Mouse (Mus musculus) left cerebral cortex, postnatal 14 days (tissue): ENCODE measurements around the gene Ankrd49. TPM values are rescaled to one million over a fixed set of nuclear protein-coding genes. Genes with fewer than 3 reads are reported as not detected.

ENCODE experiments used
- DNase-seq, 2 experiments: peaks; one replicate each; pipeline ENCODE4 v3.0.0; 2021 to 2022; ENCODE audit warnings: low spot score in 2 of 2, mixed read lengths in 1 of 2
- intact Hi-C: fragments of 180-260 bp; cut with DNase I; formaldehyde crosslinking; loops from one replicate; pipeline ENCODE4 v1.15.1; 2025
- long read RNA-seq, 2 experiments: library from polyadenylated mRNA; stranded (forward); transcript quantifications; one replicate each; pipeline ENCODE4 v2.0.0; 2021
- total RNA-seq, 2 experiments: library from RNA; stranded (reverse); gene quantifications; 2 replicates each; pipeline ENCODE4 v1.2.3; 2021

Gene Ankrd49
- total RNA-seq, result 10 to 100 TPM; 15.6 to 17.8 TPM
- long read RNA-seq, experiment 1, transcript Ankrd49-206 (3 exons, 2,679 nt), result major isoform, 10 of 15 reads
- long read RNA-seq, experiment 1, partial matches to known transcripts, result 0 of 15 reads
- long read RNA-seq, experiment 1, other reads (novel, unspliced or antisense), result 1 of 15 reads
- long read RNA-seq, experiment 2, partial matches to known transcripts, result 0 of 6 reads
- long read RNA-seq, experiment 2, other reads (novel, unspliced or antisense), result 1 of 6 reads

DNA sequence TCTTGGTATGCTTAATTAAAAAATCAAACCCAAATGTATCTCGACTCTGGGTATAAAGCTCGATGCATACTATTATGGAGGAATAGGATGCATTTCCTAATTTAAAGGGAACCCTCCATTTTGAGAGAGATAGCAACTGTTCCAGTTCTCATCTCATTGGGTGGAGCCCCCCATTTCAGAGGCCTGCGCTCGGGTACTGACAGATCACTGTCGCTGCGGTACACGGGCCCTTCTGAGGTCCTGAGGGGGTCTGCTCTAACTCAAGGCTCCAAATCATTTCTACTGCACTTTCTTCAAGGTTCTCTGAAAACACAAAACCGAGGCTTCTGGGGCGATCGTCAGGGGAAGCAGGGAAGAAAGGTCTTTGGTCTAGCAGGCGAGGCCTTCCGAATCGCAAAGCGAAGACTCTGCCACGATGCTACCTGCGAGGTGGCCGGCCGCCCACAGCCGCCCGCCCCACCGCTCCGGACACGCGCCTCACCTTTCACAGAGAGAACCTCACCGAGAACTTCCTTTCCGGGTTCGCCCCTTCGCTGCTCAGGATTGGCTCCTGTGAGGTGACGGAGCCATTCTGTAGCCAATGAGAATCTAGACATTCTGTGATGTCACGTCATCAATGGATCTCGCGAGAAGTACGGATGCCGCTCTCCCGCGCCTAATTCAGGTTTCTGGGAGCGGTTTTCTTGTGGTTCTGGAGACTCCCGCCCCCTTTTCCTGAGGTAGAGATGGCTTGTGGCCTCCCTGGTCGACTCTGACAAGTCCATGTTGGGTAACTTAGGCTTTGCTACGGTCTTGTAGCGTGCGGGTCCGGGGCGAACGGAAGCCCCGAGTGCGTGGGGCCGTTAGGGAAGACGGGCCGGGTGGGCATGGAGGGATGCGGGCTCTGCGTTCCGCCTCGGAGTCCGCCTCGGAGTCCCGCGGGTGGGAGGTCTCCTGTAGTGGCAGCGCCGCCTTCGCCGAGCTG lies at the start of gene Ankrd49, which contains the start of gene Mre11a:
Gene Ankrd49, minus strand, starts transcription at position 818 of the 964 bp plus-strand sequence.
Gene Mre11a, plus strand, starts transcription at position 616 of the 964 bp plus-strand sequence.
- intact Hi-C loops, result no loop called here

DNA sequence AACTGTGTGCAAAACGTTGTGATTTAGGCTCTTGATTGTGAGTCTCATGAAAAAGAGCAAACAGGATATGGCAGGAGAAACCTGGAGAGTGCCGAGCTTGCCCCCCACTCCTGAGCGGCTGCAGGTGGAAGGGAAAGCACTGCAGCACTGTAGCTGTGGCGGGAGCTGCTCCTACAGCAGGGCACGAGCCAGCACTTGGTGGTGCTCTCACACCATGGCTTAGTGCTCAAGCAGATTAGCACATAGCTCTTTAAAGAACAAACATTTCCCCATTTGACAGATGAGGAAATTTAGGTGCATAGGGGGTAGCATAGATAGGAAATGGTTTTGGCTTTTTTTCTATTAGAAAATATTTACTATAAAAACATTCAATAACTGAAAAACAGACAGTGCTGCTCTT lies 47.4 kb upstream of the Ankrd49 start:
- intact Hi-C loops, result no loop called here

More for the DNA sequence above, at the start of gene Ankrd49, which contains the start of gene Mre11a:
- peak; percentile 92 to 96 for DNase-seq

DNA sequence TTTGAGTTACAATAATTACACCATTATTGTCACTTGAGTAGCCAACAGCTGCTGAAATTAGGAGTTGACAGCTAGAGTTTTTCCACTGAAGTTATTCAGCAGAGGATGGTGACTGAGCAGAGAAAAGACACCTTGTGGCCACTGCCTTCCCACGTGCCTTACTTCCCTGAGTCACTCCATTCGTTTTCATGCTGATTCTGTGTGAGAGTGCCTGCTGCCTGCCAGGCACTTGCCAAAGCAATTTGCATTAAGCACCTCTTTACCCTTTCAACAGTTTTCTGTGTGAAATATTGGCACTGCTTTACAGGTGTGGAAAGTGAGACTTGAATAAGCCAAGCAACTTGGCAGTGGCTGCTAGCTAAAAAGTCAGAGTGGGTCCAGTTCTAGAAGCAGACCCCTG lies 43.2 kb upstream of the Ankrd49 start:
- no peak for DNase-seq
- intact Hi-C loops, result no loop called here

More for the DNA sequence above, 47.4 kb upstream of the Ankrd49 start:
- no peak for DNase-seq

DNA sequence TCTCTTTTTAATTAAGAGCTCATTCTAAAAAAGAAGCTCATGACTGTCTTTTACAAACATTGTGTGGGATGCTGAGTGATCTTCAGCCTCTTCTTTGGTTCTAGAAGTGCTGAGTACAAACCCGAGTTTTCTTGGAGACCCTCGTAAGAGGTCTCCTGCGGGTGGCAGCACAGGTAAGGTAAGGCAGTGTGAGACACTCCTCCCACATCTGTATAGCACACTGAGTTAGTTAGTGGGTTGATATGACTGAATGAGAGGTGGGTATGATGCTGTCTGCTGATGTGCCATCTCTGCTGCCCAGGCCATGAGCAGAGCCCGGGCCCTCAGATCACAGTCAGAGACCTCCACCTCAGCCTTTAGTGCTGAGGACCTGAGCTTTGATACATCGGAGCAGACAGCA lies 40.2 kb upstream of the Ankrd49 start:
- intact Hi-C loops, result no loop called here
- no peak for DNase-seq

DNA sequence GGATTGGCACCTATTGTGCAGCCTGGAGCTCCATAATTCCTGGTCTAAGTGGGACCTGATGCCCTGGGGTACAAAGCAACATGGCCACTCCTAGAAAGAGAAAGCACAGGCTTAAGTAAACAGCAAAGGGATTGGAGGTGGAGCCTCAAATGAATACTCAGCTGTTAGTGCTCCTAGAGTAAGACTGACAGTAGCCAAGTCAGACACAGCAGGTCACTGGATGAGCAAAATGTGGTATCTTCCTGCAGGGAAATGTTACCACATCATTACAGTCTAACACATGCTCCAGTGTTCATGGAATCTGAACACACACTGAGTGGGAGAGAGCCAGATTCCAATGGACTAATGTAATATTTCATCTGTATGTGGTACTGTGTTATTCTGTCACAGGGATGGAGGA lies 36.7 kb upstream of the Ankrd49 start:
- no peak for DNase-seq
- intact Hi-C loops, result no loop called here

DNA sequence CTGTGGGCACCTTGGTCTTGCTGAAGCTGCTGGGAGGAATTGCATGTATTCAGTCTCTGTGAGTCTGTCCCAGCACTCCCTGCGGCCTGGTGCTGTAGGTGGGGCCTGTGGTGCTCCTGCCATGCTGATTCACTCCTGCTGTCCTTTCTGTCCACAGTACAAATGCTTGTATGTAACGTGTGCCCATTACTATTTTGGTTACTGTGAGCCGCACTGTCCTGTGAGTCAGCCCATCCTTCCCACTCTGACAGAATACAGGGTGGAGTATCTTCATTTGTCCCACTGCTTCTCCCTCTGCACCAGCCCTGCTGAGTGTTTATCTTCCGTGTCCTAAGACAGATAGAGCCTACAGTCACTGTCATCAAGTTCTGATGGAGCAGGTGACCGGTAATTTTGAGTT lies 25.5 kb upstream of the Ankrd49 start:
- intact Hi-C loops, result no loop called here
- peak; percentile 11 to 51 for DNase-seq

DNA sequence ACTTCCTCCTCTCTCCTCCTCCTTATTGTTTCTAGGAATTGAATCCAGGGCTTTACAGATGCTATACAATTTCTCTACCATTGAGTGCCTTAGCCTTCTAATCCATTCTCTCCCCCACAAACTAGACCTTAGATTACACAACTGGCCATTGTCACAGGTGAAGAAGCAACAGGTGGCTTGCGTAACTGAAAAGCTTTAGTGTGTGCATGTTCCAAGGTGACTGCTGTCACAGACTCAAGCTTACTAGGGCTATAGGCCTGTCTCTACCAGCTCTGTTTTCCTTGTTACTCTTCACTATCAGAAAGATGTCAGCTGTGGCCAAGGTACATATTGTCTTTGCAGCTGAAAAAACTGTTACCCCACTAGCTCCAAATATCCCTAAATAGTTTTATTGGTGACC lies 22.1 kb upstream of the Ankrd49 start:
- intact Hi-C loops, result no loop called here
- no peak for DNase-seq

DNA sequence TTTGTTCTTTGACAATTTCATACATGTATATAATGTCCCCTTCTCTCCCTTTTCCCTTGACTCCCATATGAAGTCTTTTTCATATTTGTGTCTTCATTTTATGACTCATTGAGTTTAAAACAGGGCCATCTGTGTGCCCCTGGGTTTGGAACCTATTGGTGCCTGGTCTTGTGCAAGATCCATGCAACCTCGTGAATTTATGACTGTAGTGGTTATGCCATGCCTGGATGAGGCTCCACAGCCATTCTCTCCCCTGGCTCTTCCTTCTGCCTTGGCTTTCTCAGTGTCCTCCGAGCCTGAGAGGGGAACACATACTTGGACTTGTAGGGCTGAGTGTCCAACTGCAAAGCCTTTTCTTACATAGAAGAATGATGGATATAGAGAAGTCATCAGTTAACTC lies 21.1 kb upstream of the Ankrd49 start:
- DNase-seq, result no peak
- intact Hi-C loops, result no loop called here

DNA sequence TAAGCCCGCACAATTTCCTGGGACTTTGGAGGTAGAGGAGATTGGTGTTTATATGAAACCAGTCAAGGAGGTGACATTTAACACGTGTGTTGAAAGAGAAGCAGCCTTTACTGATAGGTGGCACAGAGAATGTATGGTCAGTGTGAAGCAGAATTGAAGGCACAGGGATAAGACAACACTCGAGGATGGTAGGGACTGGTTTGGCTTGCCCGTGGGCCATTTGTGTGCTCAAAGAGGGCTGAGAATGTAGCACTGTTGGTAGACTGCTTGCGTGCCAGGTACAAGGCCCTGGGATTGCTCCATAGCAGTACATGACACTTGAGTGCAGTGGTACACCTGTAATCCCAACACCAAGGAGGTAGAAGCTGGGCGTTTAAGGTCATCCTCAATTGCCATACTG lies 2.7 kb upstream of the Ankrd49 start:
- intact Hi-C loops, result no loop called here
- no peak for DNase-seq

DNA sequence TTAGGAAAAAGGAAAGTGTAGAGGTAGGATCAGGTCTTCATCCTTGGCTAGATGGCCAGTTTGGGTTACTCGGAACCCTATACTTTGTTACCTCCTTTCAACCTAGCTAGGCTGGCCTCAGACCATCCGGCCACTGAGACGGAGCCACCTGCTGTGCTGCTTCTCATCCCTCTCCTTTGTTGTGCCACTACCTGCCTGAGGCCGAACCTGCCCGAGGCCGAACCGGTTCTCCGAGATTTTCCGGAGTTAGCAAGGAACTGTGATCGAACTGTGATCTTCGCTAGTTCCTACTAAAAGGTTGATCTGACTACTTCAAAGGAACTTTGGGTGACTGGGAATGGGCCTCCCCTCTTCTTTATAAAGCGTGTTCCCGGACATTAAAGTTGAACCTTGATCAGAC lies 6.3 kb downstream of the Ankrd49 start:
- intact Hi-C loops, result no loop called here
- no peak for DNase-seq

DNA sequence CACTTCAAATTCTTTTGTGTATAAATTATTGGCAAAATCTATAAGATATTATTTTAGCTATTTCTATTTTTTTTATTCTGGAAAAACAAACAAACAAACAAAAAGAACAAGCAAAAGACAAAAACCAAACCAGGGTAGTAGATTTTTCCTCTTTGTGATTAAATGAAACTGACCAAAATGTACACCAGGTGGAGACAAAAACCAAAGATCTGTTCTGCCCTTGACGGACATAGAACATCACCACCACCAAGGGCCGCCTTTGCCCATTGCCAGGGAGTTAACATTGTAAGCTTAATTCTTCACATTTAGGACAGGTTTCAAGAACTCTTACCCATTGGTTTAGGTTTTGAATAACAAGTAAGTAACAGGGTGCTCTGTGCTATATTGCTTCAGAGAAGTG lies 10.8 kb downstream of the Ankrd49 start:
- peak in 1 of 2 experiments; percentile 5 for DNase-seq
- intact Hi-C loops, result loop anchor here (2.0 to 5.0 kb wide), 2 partner anchors 241 to 438 kb away; no protein-coding TSS in a partner anchor

DNA sequence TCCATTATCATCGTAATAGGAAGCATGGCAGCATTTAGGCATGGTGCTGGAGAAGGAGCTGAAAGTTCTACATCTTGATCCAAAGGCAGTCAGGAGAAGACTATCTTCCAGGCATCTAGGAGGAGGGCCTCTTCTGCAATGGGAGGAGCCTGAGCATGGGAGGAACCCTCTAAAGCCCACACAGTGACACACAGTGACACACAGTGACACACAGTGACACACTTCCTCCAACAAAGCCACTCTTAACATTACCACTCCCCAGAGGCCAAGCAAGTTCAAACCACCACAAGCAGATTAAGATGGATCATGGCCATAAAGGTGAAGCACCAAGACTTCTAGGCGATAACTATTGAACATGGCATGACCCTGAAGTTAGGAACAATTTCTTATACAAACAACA lies 12.6 kb downstream of the Ankrd49 start:
- intact Hi-C loops, result loop anchor here (5.0 kb wide), 1 partner anchor 440 kb away; no protein-coding TSS in a partner anchor
- DNase-seq, result no peak

DNA sequence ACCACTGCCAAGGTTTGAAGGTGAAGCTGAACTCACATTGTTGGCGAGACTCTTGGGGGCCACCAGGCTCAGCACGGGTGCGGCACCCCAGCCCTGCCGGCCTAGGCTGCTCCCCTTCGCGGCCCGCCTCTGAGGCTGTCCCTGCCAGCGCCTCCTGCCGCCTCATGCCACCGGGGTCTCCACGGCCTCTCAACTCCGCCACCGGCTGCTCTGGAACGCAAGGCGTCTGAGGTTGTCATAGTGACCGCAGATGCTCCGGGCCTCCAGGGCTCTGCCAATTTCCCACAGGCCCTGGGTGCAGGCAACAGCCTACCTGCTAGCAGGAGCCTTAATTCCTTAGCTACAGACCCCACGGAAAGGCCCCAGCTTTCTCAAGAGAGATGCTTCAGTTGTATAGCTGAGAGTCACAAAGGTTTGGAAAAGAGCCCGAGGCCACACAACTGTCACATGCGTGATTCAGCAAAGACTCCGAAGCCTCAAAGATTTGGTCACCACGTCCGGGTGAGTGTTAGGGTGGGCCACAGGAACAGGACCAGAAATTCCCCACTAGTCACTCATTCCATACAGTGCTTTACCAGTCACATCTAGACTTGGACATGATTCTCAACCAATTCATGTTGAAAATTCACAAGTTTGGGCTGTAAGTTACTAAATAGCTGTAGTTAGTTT lies 13.7 kb downstream of the Ankrd49 start, which contains the start of gene 1700012B09Rik:
Gene 1700012B09Rik, minus strand, starts transcription at position 228 of the 669 bp plus-strand sequence.
- DNase-seq, result no peak
- intact Hi-C loops, result loop anchor here (5.0 kb wide), 1 partner anchor 441 kb away; no protein-coding TSS in a partner anchor

DNA sequence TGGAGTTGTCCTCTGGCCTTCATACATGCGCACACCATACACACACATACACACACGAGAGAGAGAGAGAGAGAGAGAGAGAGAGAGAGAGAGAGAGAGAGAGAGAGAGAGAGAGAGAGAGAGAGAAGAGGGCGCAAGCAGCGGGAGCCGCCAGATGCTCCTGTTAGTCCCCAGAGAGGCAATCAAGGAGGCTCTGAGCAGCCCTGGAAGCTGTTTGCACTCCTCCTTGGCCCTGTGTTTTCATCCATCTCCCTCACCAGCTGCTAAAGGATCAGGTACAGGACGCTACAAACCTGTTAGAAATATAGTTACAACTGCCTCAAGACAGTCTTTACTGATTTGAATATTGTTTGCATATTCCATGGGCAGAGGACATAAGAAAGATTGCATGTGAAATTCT lies 14.8 kb downstream of the Ankrd49 start:
- intact Hi-C loops, result loop anchor here (5.0 kb wide), 1 partner anchor 442 kb away; no protein-coding TSS in a partner anchor
- DNase-seq, result no peak

DNA sequence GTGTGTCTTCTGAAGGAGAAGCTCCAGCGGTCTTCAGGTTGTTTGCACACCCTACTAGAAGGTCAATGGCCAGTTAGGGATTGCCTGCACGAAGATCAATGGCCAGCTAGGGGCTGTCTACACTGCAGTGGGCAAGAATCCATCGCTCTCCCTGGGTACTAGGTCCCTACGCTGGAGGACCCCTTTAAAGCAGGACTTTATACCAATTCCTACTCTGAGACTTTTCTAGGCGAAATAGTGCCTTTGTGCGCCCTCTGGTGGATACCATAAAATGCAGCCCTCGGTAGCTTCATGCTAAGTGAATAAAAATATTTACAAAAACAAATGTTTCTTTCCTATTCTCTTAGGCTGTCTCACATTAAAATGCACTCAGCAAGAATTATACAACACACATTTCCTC lies 19.9 kb downstream of the Ankrd49 start:
- peak in 1 of 2 experiments; percentile 72 for DNase-seq
- intact Hi-C loops, result loop anchor here (5.0 kb wide), 1 partner anchor 242 kb away; no protein-coding TSS in a partner anchor

DNA sequence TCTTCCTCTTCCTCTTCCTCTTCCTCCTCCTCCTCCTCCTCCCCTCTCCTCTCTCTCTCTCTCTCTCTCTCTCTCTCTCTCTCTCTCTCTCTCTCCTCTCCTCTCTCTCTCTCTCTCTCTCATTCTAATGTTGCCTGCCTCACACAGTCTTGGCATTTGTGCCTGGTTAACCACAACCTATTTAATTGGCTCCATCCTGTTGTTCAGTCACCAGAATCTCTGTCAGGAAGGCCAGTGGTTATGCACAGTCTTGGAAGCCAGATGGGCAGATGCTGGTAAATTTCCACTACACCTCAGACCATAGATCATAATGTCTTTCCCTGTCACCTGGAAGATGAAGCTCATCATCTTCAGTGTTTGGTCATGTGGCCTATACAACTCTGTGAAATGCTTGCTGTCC lies 25.4 kb downstream of the Ankrd49 start:
- intact Hi-C loops, result no loop called here
- no peak for DNase-seq

DNA sequence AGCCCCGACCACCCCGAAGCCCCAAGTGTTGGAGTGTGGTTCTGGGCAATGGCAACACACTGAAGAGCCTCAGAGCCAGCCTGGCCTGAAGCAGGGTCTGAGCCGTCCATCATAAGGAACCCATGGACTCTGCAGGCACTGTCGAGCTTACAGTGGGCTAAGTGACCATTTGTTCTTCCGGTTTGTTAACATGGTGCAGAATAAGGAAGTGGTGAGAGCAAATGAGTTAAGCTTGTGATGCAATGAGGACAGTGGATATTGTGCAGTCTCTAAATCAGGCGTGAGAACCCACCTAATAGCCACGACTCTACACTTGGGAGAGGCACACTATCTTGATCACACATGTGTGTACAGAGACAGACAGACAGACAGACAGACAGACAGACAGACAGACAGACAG lies 26.1 kb downstream of the Ankrd49 start:
- intact Hi-C loops, result no loop called here
- DNase-seq, result no peak

DNA sequence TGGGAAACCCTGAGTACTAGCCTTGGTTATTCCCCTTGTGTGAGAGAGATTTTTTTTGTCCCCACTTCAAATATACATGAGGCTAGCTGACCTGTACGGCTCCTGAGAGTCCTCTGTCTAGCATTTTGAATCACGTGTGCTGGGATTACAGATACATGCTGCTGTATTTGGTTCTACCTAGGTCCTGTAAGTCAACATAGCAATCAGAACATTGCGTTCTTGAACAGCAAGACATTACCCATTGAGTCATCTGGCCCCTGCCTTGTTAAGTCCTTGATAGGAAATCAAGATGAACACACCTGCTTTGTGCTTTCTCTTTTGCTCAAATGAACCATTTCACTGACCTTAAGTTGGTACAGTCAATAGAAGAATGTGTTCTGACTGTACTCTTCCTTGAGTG lies 30.2 kb downstream of the Ankrd49 start:
- intact Hi-C loops, result no loop called here
- DNase-seq, result no peak

DNA sequence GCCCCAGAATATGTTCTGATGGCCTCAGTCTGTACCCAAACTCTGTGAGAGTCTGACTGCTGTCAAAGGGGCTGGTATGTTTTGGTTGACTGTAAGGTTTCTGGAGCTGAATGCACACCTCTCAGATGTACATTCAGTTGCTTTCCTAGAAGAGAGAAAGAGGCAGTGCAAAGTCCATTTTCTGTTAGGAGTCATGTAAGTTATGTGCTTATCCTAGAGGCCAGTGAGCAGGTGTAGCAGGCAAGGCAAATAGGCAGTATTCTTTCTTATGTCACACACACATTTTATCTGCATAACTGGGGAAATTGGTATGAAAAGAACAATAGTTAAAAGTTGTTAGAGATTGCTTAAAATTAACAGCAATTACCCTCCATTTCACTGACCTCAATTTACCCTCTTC lies 30.7 kb downstream of the Ankrd49 start:
- DNase-seq, result no peak
- intact Hi-C loops, result no loop called here
